Mouse (Mus musculus) CH12F3 (cell line): ENCODE measurements around the gene Cacng4.

ENCODE experiments used
- in situ Hi-C: fragments of 300-500 bp; cut with MboI; formaldehyde crosslinking; loops from 2 replicates; pipeline ENCODE4 v1.14.3; 2020; ENCODE audit warnings: low sequenced_read_pairs

Gene Cacng4

GRCm38 (mm10) chr11:107720264-107721021 is 73.9 kb downstream of the Cacng4 start:
- in situ Hi-C loops: no loop called here

DNA sequence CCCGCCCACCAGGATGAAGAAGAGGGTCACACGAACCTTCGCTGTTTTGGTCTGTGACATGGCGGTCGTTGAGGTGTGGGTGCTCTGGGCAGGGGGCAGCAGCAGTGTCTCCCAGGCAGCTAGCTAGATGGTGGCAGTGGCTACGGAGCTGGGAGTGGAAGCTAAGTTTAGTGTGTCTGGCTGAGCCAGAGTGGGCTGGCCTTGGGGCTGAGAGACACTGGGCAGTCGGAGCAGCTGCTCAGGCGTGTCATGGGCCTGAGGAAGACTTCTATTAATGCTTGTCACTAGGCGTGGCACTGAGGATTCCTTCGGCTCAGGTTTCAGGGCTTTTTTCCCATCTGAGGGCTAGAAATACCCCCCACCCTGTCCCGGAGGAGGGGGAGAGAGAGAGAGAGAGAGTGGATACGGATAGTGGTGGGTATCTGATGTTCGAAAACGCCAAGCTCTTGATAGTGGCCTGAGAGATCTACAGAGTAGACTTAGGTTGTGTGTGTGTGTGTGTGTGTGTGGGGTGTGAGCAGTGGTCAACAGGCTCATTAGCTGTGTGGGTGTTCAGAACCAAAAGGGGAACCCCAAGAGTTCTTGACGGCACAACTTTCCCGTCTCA is 77.9 kb downstream of the Cacng4 start, which contains the start of gene Cacng1:
TSS of gene Cacng1 (minus strand) at position 191 of the 607 bp plus-strand sequence.
- in situ Hi-C loops: no loop called here

DNA sequence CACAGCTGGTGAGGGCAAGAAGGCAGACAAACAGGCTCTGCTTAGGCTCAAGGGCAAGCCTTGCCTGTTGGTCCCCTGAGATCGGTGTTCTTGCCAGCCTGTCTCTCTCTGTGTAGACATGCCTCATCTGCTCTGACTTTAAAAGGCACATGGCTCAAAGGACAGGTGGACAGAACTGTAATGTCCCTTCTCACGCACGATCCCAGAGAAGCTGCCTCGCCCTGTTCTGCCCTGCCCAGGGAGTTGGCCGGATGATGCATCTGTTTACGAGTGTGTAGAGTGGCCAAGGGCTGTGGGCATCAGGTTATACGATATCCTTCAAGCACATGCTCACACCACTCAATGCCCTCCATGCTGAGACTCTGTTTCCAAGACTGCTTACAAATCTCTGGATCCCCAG is 80.0 kb downstream of the Cacng4 start:
- in situ Hi-C loops: no loop called here

- in situ Hi-C loops: no loop called here
Measured at GRCm38 (mm10) chr11:107710379-107710778, 84.0 kb downstream of the Cacng4 start.

- in situ Hi-C loops: no loop called here
Measured at GRCm38 (mm10) chr11:107707897-107708610, 86.3 kb downstream of the Cacng4 start.

GRCm38 (mm10) chr11:107705476-107706074 is 88.8 kb downstream of the Cacng4 start:
- in situ Hi-C loops: no loop called here

DNA sequence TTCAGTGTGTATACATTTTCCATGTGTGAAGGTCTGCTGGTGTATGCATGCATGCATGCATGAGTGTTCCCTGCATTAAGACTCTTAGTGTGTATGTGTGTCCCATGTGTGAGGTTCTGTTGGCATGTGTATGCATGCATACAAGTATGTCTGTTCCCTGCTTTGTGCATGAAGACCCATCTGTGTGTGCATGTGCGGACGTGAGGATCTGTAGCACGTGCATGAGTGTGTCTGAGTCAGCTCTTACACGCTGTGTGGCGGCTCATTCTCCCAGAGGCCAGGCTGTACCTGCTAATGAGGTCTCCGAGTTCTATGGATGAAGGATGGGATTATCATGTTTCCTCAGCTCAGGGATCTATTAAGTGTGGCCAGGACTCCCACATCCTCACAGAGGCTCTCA is 89.3 kb downstream of the Cacng4 start:
- in situ Hi-C loops: no loop called here

DNA sequence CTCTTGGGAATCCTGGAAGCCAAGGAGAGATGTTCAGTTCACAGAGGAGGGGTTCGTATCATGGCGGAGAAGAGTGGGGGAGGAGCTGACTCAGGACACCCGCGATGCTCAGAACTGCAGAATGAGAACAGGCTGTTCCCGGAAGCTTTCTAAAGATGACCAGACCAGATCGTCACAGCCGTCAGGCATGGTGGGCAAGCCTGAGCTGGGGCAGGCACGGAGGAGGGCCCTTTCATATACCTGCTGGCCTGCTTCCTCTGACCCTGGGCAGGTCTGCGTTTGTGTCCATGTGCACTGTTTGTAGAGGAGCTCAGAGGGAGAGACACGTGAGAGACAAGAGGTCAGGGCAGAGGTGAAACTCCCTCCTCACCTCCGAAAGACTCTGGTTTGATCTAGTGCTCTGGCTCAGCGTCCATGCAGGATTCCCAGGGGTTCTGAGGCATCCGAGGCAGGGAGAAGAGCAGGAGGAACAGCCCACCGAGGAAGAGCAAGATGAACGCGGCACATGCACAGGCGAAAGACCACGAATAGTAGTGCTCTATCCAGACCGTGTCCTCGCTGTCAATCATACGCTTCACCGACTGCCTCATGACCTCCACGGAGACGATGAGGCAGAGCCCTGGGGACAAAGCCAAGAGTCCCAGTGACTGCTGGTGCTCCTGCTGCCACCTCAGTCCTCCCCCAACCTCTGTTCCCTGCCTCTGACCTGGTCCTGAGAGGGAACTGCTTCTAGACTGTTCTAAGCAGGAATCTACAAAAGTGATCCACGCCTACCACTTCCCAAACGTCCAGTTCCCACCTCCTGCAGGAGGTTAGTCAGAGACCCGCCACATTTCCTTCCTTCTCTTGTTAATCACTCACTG is 90.9 kb downstream of the Cacng4 start:
- in situ Hi-C loops: no loop called here

DNA sequence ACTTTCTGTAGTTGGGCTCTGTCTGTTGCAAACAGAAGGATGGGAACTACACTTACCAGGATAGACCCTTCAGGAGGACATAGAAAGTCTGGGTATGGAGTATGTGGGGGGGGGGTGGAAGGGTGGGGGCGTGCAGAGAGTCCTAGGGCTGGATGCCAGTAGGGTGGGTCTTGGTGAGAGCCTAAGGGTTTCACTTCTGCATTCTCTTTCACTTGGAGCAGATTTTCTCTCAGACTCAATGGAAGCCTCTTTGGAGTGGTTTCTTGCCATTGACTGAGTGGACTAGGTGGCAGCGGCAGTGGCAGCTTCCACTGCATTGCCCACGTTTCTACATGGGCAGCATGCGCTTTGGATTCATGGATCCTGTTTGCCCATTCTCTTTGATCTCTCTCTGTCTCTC is 94.4 kb downstream of the Cacng4 start:
- in situ Hi-C loops: no loop called here

DNA sequence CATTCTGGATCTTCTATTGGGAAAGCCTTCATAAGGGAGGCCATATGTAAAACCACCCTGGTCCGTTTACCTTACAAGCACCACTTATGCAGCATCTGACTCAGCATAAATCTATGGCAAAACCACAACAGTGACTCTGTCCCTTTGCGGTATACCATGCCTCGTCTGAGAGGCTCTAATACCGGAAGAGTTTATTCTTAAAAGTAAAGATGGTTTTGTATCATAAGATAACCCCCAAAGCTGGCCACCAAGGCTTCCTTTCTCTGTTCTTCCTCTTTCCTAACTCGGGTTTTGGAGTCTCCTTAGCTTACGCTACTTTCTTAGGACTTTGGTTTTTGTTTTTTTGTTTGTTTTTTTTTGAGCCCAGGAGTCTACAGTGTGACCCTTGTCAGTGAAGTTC is 101.0 kb downstream of the Cacng4 start:
- in situ Hi-C loops: no loop called here

DNA sequence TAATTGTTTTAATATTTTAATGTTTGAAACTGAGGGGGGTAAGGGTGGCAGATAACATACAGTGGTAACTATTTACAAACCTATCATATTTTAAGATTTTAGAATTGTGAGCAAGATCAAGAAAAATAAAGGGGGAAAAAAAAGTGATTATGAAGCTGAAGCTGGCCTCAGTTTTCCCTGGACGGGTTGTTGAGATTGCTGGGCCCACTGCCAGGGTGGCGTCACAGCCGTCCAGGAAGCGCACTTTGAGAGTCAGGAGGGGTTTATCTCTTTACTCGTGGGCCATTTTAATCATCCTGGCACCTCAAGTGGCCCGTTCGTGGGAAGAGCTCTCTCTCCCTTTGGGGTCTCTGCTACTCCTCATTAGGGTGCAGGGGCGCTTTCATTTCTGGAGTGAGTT is 102.8 kb downstream of the Cacng4 start:
- in situ Hi-C loops: no loop called here

DNA sequence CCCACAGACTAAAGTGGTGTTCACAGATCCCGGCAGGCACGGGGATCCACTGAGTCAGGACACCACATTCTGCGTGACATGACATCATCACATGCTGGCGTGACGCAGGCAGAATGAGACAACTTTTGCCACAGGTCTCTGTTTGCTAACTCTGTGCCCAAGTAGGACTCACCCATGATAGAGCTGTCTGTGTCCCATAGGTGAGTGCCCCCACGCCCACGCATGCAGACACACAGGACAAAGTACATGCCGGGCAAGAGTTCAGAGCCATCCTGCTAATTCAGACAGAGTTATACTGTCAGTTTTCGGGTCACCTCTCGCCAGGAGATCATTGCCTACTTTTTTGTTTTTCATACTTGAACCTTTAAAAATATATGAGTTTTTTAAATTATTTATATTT is 105.9 kb downstream of the Cacng4 start:
- in situ Hi-C loops: no loop called here

- in situ Hi-C loops: no loop called here
Measured at GRCm38 (mm10) chr11:107686290-107686689, 108.1 kb downstream of the Cacng4 start.

DNA sequence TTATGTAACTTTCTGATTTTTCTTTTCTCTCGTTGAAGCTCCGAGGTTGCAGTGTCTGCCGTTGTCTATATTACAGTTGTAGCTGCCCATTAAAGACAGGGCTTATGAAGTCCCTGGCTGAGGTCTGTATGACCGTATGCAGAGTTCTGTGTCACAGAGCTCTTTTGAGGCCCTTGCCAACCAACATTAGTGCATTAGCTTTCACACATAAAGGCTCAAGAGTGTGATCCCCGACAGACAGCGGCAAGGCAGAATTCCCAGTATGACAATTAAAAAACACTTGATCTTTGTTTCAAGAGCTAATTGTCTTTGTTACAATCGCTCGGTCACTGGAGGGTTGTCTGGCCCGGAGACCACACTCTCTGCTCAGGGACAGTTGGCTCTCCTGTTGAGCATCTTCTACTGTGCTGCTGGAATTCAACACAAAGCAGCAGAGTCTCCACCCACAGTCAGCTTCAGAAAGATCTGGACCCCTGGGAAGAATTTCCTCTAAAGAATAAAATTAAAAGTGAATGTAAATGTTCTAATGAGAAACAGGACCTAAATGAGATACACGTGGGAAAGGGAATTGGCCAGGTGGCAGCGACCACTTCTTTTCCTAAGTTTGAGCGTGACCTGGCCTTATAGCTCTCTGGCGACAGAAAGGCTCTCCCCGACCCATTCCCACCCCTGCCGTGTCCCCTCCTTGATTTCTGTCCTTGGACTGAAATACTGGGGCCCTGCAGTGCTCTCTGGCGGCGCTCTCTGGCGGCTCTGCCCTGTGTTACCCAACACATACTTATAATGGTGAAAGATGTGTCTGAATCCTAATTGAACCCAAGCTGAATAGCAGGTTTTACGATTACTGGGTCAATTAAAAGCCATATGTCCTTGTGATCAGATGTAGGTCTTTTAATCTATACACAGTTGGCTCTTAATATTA is 110.6 kb downstream of the Cacng4 start:
- in situ Hi-C loops: no loop called here

GRCm38 (mm10) chr11:107682694-107683355 is 111.5 kb downstream of the Cacng4 start:
- in situ Hi-C loops: no loop called here
